Mouse (Mus musculus): ENCODE results near the gene Erp29. TPM values are rescaled to one million over a fixed set of nuclear protein-coding genes. Genes with fewer than 3 reads are reported as not detected.

Erp29 gene
- total RNA-seq, 1 experiment, result 339 TPM

DNA sequence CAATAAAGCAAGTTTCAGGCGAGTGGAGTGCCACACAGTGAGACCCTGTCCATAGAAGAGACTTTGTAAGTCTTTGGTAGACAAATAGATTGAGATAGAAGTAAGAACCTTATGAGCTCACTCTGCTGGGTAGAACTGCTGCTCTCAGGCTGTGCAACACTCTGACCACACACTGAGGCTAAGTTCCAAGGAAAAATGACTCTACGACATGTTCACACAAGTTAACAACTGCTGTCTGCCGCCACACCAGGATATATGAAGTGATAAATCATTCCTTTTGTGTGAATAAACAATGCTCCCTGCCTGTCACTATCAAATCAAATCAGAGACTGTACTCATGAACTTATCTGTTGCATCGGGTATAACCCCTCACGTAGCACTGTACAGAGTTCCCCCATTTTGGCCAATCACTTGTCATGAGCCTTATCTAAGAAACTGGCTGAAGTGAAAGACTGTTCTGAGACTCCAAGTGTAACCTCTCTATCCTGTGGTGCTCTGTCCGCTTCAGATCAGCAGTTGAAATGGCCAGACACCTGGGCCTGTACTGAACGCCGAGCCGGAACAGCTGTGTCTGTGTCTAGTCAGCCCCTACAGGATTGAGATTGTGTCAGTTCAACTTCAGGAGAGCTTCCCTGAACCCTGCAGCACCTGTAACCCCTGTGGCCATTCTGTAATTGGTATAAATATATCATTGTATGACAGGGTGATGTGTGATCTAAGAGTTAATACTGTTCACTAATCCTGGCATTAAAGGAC is 3.4 kb upstream of the Erp29 start:
- Histone ChIP-seq H3K4me1 (ENCODE audit: control insufficient read depth in 2 of 2, insufficient read depth in 2 of 2, low read length in 2 of 2, poor library complexity in 1 of 2) (peaks cover 6 to 14% of the 10 kb centered on the region in 2 experiments; a peak in 2 of 4 replicates), H3K27ac (ENCODE audit: insufficient read depth, low read depth, low read length, poor library complexity, severe bottlenecking) (no peak overlapping the region), H3K9me3 (ENCODE audit: control insufficient read depth, insufficient read depth, low read depth, low read length) (no peaks in the 10 kb centered on the region), H3K36me3 (ENCODE audit: control insufficient read depth, insufficient read depth, low read length, poor library complexity, severe bottlenecking) (no peaks in the 10 kb centered on the region), H3K4me3 (ENCODE audit: insufficient read depth in 1 of 2, low read depth in 1 of 2, low read length in 2 of 2, poor library complexity in 1 of 2, severe bottlenecking in 1 of 2) (no peak overlapping the region), H3K9ac (ENCODE audit: insufficient read depth, low read depth, low read length, poor library complexity, severe bottlenecking) (no peak overlapping the region)
- TF ChIP-seq ZC3H11A (IDR thresholded peaks at IDR 0.05; ENCODE audit: borderline replicate concordance, low read depth, low read length) (no peak), ZNF384 (IDR thresholded peaks at IDR 0.05; ENCODE audit: low read depth, low read length) (no peak), HCFC1 (IDR thresholded peaks at IDR 0.05; ENCODE audit: borderline replicate concordance, insufficient read depth, low read length) (no peak), MAFK (IDR thresholded peaks at IDR 0.05; ENCODE audit: insufficient read depth, low read depth, low read length) (no peak), CHD2 (IDR thresholded peaks at IDR 0.05; ENCODE audit: low read depth, low read length) (no peak)
- DNase-seq (ENCODE audit: low read depth, low spot score), result no peak
- in situ Hi-C loops (cut with MboI; ENCODE audit: low sequenced_read_pairs in 2 of 2, unreplicated experiment in 2 of 2), result no loop called here

- no peak overlapping the region for H3K4me3 ChIP-seq (ENCODE audit: insufficient read depth in 1 of 2, low read depth in 1 of 2, low read length in 2 of 2, poor library complexity in 1 of 2, severe bottlenecking in 1 of 2)
- in situ Hi-C loops (cut with MboI; ENCODE audit: low sequenced_read_pairs in 2 of 2, unreplicated experiment in 2 of 2), result no loop called here
- H3K36me3 ChIP-seq (ENCODE audit: control insufficient read depth, insufficient read depth, low read length, poor library complexity, severe bottlenecking), result peaks cover 1% of the 10 kb centered on the region; the same call in 1 of the 2 replicates
- peaks cover 7 to 14% of the 10 kb centered on the region in 2 experiments; a peak in 2 of 4 replicates for H3K4me1 ChIP-seq (ENCODE audit: control insufficient read depth in 2 of 2, insufficient read depth in 2 of 2, low read length in 2 of 2, poor library complexity in 1 of 2)
- H3K9me3 ChIP-seq (ENCODE audit: control insufficient read depth, insufficient read depth, low read depth, low read length), result no peaks in the 10 kb centered on the region
- no peak overlapping the region; the same call in 1 of the 2 replicates for H3K9ac ChIP-seq (ENCODE audit: insufficient read depth, low read depth, low read length, poor library complexity, severe bottlenecking)
- H3K27ac ChIP-seq (ENCODE audit: insufficient read depth, low read depth, low read length, poor library complexity, severe bottlenecking), result no peak overlapping the region
- no peak for DNase-seq (ENCODE audit: low read depth, low spot score)
- TF ChIP-seq ZC3H11A (IDR thresholded peaks at IDR 0.05; ENCODE audit: borderline replicate concordance, low read depth, low read length) (no peak), CHD2 (IDR thresholded peaks at IDR 0.05; ENCODE audit: low read depth, low read length) (no peak), MAFK (IDR thresholded peaks at IDR 0.05; ENCODE audit: insufficient read depth, low read depth, low read length) (no peak), ZNF384 (IDR thresholded peaks at IDR 0.05; ENCODE audit: low read depth, low read length) (no peak), HCFC1 (IDR thresholded peaks at IDR 0.05; ENCODE audit: borderline replicate concordance, insufficient read depth, low read length) (no peak)
These were observed 2.1 kb upstream of the Erp29 start for GRCm38 (mm10) chr5:121454503-121454782.

GRCm38 (mm10) chr5:121453743-121454502 is 1.6 kb upstream of the Erp29 start:
- Histone ChIP-seq H3K27ac (ENCODE audit: insufficient read depth, low read depth, low read length, poor library complexity, severe bottlenecking) (no peak overlapping the region), H3K4me1 (ENCODE audit: control insufficient read depth in 2 of 2, insufficient read depth in 2 of 2, low read length in 2 of 2, poor library complexity in 1 of 2) (peaks cover 7 to 14% of the 10 kb centered on the region in 2 experiments; a peak in 2 of 4 replicates), H3K36me3 (ENCODE audit: control insufficient read depth, insufficient read depth, low read length, poor library complexity, severe bottlenecking) (peaks cover 7% of the 10 kb centered on the region; the same call in 1 of the 2 replicates), H3K9me3 (ENCODE audit: control insufficient read depth, insufficient read depth, low read depth, low read length) (no peaks in the 10 kb centered on the region), H3K9ac (ENCODE audit: insufficient read depth, low read depth, low read length, poor library complexity, severe bottlenecking) (no peak overlapping the region), H3K4me3 (ENCODE audit: insufficient read depth in 1 of 2, low read depth in 1 of 2, low read length in 2 of 2, poor library complexity in 1 of 2, severe bottlenecking in 1 of 2) (no peak overlapping the region)
- TF ChIP-seq CHD2 (IDR thresholded peaks at IDR 0.05; ENCODE audit: low read depth, low read length) (no peak), ZNF384 (IDR thresholded peaks at IDR 0.05; ENCODE audit: low read depth, low read length) (no peak), ZC3H11A (IDR thresholded peaks at IDR 0.05; ENCODE audit: borderline replicate concordance, low read depth, low read length) (no peak), HCFC1 (IDR thresholded peaks at IDR 0.05; ENCODE audit: borderline replicate concordance, insufficient read depth, low read length) (no peak), MAFK (IDR thresholded peaks at IDR 0.05; ENCODE audit: insufficient read depth, low read depth, low read length) (no peak)
- no peak for DNase-seq (ENCODE audit: low read depth, low spot score)
- in situ Hi-C loops (cut with MboI; ENCODE audit: low sequenced_read_pairs in 2 of 2, unreplicated experiment in 2 of 2), result no loop called here

DNA sequence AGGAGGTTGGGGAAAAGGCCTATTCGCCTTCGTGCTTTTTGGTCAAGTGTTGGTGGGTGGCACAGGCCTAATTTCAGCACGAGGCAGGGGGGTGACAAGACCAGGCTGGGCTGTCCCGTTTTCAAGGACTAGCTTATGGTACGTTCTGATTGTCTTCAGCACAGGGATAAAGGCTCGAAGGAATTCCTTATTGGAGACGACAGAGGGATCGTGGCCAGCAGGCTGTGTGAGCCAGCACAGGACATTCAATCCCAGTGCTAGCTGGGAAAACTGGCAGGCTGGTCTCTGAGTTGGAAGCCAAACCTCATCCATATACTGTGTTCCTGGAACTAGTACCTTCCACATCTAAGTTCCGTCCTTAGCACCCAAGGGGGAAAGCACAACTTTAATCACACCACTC is 600 bp upstream of the Erp29 start:
- Histone ChIP-seq H3K9ac (ENCODE audit: insufficient read depth, low read depth, low read length, poor library complexity, severe bottlenecking) (peak overlapping the region; percentile 88), H3K36me3 (ENCODE audit: control insufficient read depth, insufficient read depth, low read length, poor library complexity, severe bottlenecking) (peaks cover 11% of the 10 kb centered on the region; the same call in 1 of the 2 replicates), H3K27ac (ENCODE audit: insufficient read depth, low read depth, low read length, poor library complexity, severe bottlenecking) (peak overlapping the region; percentile 14; the same call in 1 of the 2 replicates), H3K4me1 (ENCODE audit: control insufficient read depth in 2 of 2, insufficient read depth in 2 of 2, low read length in 2 of 2, poor library complexity in 1 of 2) (peaks cover 7 to 14% of the 10 kb centered on the region in 2 experiments; a peak in 2 of 4 replicates), H3K4me3 (ENCODE audit: insufficient read depth in 1 of 2, low read depth in 1 of 2, low read length in 2 of 2, poor library complexity in 1 of 2, severe bottlenecking in 1 of 2) (peak overlapping the region; percentile 77 to 97), H3K9me3 (ENCODE audit: control insufficient read depth, insufficient read depth, low read depth, low read length) (no peaks in the 10 kb centered on the region)
- in situ Hi-C loops (cut with MboI; ENCODE audit: low sequenced_read_pairs in 2 of 2, unreplicated experiment in 2 of 2), result no loop called here
- no peak for TF ChIP-seq ZNF384 (IDR thresholded peaks at IDR 0.05; ENCODE audit: low read depth, low read length)
- TF ChIP-seq ZC3H11A (IDR thresholded peaks at IDR 0.05; ENCODE audit: borderline replicate concordance, low read depth, low read length), result no peak
- no peak for TF ChIP-seq MAFK (IDR thresholded peaks at IDR 0.05; ENCODE audit: insufficient read depth, low read depth, low read length)
- 0 out of 2 replicates have a peak, but pooled peaks have one; percentile 12 for TF ChIP-seq HCFC1 (IDR thresholded peaks at IDR 0.05; ENCODE audit: borderline replicate concordance, insufficient read depth, low read length)
- TF ChIP-seq CHD2 (IDR thresholded peaks at IDR 0.05; ENCODE audit: low read depth, low read length), result no peak
- DNase-seq (ENCODE audit: low read depth, low spot score), result no peak
